Mouse (Mus musculus) lung, postnatal 14 days (tissue): ENCODE results near the gene 9130409I23Rik.
"Not testable (repeated sequence)": the region's sequence is repeated elsewhere in the genome, so short reads cannot be mapped to it uniquely, and the experiment has no call there.

Experiments used
- DNase-seq: peaks from one replicate; pipeline ENCODE4 v3.0.0; 2021

The 9130409I23Rik gene

DNA sequence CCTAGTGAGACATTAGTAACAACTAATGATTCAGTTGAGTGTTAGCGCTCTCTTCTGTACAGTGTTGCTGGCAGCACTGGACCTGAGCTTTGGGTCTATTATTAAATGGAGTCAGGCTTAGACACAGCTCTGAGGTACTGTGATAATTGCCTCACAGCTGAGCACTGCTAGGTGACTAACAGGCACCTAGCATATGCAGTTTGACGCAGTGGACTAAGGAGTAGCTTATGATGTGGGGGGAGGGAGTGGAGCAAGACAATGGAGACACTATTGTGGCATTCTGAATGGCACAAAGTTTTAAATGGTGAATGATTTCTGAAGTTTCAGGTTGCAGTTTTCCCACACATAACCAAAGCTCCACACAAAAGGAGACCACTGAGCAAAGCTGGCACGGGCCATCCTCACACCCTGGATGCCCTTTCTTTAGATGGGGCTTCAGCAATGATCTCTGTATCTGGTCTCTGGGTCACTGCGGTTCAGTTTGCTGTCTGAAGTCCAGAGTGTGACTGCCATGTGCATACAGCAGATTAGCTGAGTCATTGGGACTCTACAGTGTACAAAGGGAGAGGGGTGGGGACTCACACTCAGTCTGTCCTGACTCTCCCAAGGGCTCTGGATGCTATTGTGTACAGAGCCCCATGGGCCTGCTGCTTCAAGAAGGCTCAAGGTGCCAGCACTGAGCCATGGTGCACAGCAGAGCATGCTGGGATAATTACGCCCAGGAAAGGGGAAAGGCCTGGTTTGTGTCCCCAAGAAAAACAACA is 15.8 kb upstream of the 9130409I23Rik start:
- DNase-seq = not testable (repeated sequence)

- DNase-seq = no peak
Measured at GRCm38 (mm10) chr1:181037623-181038022, 13.4 kb upstream of the 9130409I23Rik start.

- peak; percentile 47 for DNase-seq
Measured at GRCm38 (mm10) chr1:181039652-181040051, 11.4 kb upstream of the 9130409I23Rik start.

DNA sequence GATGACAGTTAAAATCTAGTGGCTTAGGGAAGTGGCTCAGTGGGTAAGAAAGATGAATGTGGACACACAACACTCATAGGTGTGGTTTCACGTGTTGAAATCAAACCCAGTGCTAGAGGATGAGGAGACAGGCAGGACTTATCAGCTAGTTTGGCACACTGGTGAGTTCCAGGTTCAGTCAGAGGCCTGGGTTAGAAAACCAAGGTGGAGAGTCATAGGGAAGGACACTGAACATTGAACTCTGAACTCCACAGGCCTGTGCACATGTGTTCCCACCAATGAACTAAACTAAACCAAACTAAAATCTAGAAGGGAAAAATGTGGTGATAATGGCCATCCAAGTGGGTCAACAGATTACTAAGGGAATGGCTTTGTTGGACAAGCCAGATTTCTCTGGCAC is 3.5 kb upstream of the 9130409I23Rik start:
- DNase-seq = no peak

DNA sequence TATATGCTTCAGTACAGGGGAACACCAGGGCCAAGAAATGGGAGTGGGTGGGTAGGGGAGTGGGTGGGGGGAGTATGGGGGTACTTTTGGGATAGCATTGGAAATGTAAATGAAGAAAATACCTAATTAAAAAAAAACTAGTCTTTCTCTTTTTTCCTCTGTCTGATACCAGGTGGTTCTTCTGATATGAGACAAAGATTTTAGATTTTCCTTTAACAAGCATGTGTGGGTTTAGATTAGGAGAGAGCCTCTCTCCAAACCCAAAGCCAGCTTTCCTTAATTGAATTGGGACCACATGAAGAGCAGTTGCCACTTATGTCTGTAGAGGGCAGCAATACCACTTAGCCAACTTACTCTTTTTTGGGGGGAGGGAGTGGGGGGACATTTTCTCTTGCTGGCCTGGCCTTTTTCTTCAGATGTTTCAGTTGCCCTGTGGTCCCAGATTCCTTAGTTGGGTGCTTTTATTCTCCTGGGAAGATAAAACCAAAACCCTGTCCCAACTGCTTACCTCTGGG is 1.7 kb upstream of the 9130409I23Rik start:
- DNase-seq = no peak

GRCm38 (mm10) chr1:181052898-181053297 is 1.9 kb downstream of the 9130409I23Rik start:
- no peak for DNase-seq

- DNase-seq = no peak
Measured at GRCm38 (mm10) chr1:181061784-181062485, 10.9 kb downstream of the 9130409I23Rik start.

- no peak for DNase-seq
Measured at GRCm38 (mm10) chr1:181063991-181064390, 13.0 kb downstream of the 9130409I23Rik start.

- no peak for DNase-seq
Measured at GRCm38 (mm10) chr1:181064648-181065047, 13.6 kb downstream of the 9130409I23Rik start.

- DNase-seq = no peak
Measured at GRCm38 (mm10) chr1:181068344-181068743, 17.3 kb downstream of the 9130409I23Rik start.

GRCm38 (mm10) chr1:181069671-181070070 is 18.6 kb downstream of the 9130409I23Rik start:
- DNase-seq = no peak

DNA sequence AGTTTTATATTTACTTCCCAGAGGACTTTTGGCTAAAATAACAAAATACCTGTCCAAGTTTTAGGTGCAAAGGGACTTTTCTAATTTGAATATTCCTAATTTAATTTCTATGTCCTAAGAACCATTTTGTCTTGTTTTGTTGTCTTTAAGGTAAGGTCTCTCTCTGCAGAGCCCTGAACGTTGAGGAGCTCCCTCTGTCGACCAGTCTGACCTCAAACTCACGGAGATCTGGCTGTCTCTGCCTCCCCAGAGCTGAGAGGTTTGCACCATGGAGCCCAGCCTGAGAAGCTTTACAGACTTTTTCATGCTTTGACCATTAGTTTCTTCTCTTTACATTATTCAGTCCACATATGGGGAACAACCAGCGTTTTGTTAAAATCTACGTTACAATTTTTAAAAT is 22.0 kb downstream of the 9130409I23Rik start:
- no peak for DNase-seq

- peak; percentile 8 for DNase-seq
Measured at GRCm38 (mm10) chr1:181084021-181084420, 33.0 kb downstream of the 9130409I23Rik start.

DNA sequence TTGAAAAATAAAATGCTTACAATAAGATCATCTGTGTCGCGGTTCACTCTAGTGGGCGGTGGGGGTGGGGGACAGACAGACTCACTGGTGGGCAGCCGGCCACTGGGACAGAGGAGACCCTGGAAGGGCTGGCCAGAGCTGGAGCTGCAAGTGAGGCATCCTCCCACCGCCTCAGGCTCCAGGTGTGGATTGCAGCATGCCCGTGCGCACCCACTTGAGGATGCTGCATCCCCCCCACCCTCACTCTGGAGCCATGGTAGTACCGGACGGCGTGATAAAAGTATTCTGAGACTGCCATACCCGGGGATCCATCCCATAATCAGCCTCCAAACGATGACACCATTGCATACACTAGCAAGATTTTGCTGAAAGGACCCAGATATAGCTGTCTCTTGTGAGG is 39.0 kb downstream of the 9130409I23Rik start:
- DNase-seq = no peak
